Mouse (Mus musculus): ENCODE measurements around the gene Pkib.

Pkib gene

DNA sequence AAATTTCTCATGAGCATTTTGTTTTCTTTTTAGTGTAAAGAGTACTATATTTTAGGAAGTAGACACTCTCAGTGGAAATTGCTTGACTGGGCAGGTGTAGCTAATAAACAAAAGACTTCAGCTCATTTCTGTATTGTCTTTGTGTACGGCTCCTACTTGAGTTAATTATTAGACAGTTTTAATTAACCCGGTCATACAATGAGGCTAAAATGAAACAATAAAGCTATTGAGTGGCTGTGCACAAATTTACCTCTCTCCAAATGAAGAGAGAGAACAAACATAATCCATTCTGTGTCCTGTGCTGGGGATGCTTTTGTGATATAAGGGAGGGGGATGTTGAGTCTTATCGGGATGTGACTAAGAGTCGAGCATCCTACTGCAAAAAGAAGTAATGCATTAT, 109.0 kb downstream of the Pkib start:
- no peak for DNase-seq (ENCODE audit: low read depth, low spot score)

- no peak for DNase-seq (ENCODE audit: low read depth, low spot score)
Measured at GRCm38 (mm10) chr10:57741351-57741750, 109.6 kb downstream of the Pkib start.

- no peak for DNase-seq (ENCODE audit: low read depth, low spot score)
Measured at GRCm38 (mm10) chr10:57743045-57743444, 111.3 kb downstream of the Pkib start.

- DNase-seq (ENCODE audit: low read depth, low spot score) = peak; percentile 71
Measured at GRCm38 (mm10) chr10:57743606-57744016, 111.8 kb downstream of the Pkib start.

- DNase-seq (ENCODE audit: low read depth, low spot score) = no peak
Measured at GRCm38 (mm10) chr10:57744128-57744765, 112.5 kb downstream of the Pkib start.

DNA sequence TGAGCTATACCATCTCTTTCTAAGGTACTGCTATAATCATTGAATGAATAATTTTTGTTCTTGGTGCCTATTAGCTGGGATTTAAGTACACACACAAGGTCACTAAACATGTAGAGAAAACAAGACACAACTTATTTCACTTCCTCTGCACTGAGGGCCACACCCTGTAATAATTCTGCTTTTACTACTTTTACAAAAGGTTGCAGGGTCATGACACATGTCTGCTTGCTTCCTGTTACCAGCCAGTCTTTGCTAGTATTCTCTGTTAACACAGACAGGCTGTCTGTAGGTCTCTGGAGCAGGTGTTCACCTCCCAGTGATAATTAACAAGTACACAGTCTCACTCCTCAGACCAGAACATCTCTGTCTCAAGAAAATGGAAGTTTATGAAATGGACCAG, 113.7 kb downstream of the Pkib start:
- no peak for DNase-seq (ENCODE audit: low read depth, low spot score)

- DNase-seq (ENCODE audit: low read depth, low spot score) = no peak
Measured at GRCm38 (mm10) chr10:57747127-57747526, 115.3 kb downstream of the Pkib start.

- DNase-seq (ENCODE audit: low read depth, low spot score) = no peak
Measured at GRCm38 (mm10) chr10:57753343-57753742, 121.6 kb downstream of the Pkib start.

DNA sequence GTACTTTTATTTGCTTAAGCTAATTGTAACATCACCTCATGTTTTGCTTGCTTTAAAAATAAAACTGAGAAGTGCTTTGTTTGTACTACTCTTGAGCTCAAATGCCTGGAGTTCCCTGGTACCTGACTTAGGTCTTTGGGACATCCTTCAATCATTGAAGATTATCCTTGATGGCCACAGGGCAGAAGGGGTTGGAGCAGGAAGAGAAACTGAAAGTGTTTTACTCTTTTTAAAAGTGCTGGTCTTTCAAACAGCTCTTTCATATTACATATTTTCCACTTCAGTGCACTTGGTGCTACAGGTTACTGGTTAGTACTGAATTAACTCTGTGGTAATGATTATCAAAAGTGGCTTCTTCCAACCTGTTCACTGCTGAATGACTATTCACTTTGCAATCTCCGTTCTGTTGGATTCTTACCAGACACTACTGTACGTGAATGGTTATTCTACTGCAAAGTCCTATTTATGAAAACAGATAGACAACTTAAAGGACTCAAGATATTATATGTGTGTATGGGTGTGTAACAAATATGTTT, 123.5 kb downstream of the Pkib start:
- no peak for DNase-seq (ENCODE audit: low read depth, low spot score)

DNA sequence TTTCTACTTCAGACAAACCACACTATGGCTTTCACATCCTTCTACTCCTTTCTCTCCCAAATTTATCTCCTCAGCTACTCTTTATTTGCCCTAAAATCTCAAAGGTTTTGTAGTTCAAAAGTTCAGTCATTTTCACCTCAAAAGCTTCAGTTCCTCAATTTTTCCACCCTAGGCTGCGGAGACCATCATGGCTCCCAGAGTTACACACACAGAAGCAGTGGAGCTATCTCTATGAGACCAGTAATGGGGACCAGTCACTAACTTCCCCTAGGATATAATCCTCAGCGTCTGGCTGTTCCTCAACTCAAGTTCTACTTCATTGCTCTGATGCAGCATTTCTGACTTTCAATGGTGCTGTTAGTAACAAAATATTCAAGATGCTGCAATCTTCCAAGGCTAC, 127.2 kb downstream of the Pkib start:
- DNase-seq (ENCODE audit: low read depth, low spot score) = no peak

DNA sequence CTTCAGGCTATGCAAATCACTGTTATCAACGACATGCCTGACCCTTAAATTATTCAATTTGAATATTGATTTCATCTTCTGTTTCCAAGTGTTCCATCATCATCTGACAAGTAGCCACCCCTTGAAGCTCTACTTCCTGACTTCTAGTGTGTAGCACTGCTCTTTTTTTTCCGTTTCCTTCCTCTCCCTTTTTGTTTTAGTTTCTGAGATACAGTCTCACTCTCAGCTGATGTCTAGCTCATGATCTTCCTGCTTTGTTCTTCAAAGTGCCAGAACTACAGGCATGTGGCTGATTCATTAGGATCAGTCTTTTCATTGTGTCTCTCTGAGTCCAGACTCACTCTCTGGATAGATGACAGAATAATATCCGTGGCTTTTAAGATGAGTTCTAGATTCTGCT, 128.9 kb downstream of the Pkib start:
- DNase-seq (ENCODE audit: low read depth, low spot score) = no peak

- DNase-seq (ENCODE audit: low read depth, low spot score) = no peak
Measured at GRCm38 (mm10) chr10:57763044-57763443, 131.3 kb downstream of the Pkib start.

DNA sequence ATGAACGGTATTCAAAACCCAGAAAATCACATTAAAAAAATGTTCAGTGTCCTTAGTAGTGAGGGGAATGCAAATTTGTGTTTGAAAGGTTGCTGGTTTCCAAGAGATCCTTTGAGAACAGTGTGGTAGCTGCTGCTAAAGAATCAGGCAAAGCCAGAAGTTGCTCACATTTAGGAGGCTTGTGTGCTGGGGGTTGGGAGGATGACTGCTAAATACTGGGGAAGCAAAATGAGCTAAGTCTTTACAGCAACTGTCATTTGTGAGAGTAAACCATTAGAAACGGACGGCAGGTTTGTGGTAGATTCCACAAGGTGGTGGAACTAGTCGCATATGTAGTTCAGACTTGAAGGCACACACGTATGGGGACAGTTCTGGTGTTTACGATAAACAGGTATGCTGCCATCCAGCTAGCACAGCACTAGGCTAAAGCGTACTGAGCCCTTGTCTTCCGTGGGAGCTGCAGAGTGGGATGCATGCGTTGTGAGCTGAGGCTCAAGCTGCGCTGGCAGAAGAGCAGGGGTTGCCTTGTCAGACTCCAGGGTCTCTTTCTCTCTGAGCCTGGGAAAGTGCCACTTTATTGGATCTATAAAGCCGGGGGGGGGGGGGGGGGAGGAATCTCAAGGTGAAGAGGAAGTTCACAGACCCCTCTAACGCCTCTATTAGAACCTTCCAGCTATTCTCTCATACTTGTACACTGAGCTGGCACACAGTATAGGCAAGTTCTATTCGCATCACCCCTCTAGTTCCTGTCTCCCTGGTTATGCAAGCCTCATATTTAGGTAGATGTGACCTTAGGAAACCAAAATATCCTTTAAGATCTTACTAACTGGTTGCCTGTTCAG, 151.7 kb downstream of the Pkib start:
- DNase-seq (ENCODE audit: low read depth, low spot score) = no peak

DNA sequence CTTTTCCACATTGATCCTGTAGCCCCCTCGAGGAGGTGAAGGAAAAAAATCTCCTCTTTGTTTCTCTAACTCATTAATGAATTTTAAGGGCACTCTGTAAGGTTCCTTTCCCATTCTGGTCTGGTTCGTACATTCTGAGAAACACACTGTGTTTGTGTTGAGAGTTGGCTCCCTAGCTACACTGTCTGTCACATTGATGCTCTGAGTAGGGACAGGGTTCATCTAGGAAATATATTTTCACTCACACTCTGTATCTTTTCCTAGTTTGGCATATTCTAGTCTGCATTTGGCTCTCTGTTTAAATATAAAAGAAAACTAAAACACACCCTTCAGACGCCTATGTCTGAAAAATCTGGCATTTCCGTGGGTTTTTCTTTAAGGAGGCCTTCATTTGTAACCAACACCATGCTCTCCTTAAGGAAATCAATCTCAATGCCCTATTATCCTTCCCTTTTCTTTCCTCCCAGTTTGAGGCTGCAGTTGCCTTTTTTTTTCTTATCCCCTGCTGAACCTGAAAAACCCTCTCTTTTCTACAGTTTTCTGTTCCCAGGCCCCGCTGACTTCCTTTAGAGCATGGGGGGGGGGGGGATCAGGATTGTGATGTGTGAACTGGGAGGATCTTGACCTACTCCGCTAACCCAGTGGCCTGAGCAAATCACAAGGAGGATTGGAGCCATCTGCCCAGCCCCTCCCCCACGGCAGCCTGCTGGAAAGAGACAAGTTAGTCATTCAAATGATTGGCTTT, 152.5 kb downstream of the Pkib start:
- peak; percentile 39 for DNase-seq (ENCODE audit: low read depth, low spot score)

- DNase-seq (ENCODE audit: low read depth, low spot score) = no peak
Measured at GRCm38 (mm10) chr10:57784876-57785150, 153.0 kb downstream of the Pkib start, which contains the start of gene Fabp7. Gene Fabp7, plus strand, starts transcription at chr10:57784881.

DNA sequence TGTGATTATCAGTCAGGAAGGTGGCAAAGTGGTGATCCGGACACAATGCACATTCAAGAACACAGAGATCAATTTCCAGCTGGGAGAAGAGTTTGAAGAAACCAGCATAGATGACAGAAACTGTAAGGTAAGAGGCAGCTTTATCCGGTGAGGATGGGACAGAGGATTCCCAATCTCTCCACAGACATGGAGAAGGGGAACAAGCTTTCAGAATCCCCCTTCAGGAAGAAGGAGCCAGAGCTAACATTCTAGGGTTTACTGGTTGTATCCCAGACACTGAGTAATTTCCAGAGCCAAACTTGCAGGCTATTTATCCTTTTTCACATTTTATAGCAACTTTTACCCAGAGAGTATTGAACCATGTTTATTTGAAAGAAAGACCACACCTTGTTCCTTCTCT, 153.8 kb downstream of the Pkib start:
- no peak for DNase-seq (ENCODE audit: low read depth, low spot score)
